ENCODE assay signal across 19 mouse cellular contexts in genomic region chr8:126877039-126877365, GRCm38 (mm10).
A peak's percentile ranks its signal among the peaks of the same experiment; 100 is the strongest.
DNase-seq lines count a peak whose midpoint lies in the region; ATAC-seq lines count a peak whose summit lies in the region.
"Had no signal": no experiment of that assay in that cellular context is flagged by ENCODE, and none has a peak within 500 bp of the region (broad histone marks: within the 10 kb centered on the region; RNA-seq: fewer than 3 reads in every experiment).

No protein-coding gene starts in this region.

- H3K27ac ChIP-seq in kidney, embryonic 14.5 days (ENCODE audit: low read depth, low read length), result no peak overlapping the region
- peak overlapping the region; percentile 57 for H3K27ac ChIP-seq in embryonic facial prominence, embryonic 10.5 days (replicated peaks)
- H3K27ac ChIP-seq in liver, embryonic 15.5 days (replicated peaks), result 0 out of 2 replicates have a peak overlapping the region, but pooled peaks have one; percentile 64
- H3K27ac ChIP-seq in midbrain, embryonic 11.5 days (ENCODE audit: low read depth, low read length), result no peak overlapping the region
- H3K27ac ChIP-seq: embryonic facial prominence, embryonic 13.5 days; heart, adult 2 months; lung, embryonic 15.5 days had no signal

- no peaks in the 10 kb centered on the region for H3K27me3 ChIP-seq in kidney, embryonic 14.5 days (ENCODE audit: control insufficient read depth, insufficient read depth, low read length)
- H3K27me3 ChIP-seq in embryonic facial prominence, embryonic 10.5 days (replicated peaks; ENCODE audit: low read depth, poor library complexity, severe bottlenecking), result no peaks in the 10 kb centered on the region
- H3K27me3 ChIP-seq in liver, embryonic 15.5 days, result no peaks in the 10 kb centered on the region
- H3K27me3 ChIP-seq in midbrain, embryonic 11.5 days (ENCODE audit: control insufficient read depth, insufficient read depth, low read length), result no peaks in the 10 kb centered on the region
- H3K27me3 ChIP-seq: embryonic facial prominence, embryonic 13.5 days; lung, embryonic 15.5 days had no signal

- no peaks in the 10 kb centered on the region for H3K9me3 ChIP-seq in kidney, embryonic 14.5 days (ENCODE audit: control insufficient read depth, low read length)
- 0 out of 2 replicates have a peak, but pooled peaks cover 3% of the 10 kb centered on the region for H3K9me3 ChIP-seq in embryonic facial prominence, embryonic 10.5 days
- no peaks in the 10 kb centered on the region for H3K9me3 ChIP-seq in liver, embryonic 15.5 days (replicated peaks)
- no peaks in the 10 kb centered on the region for H3K9me3 ChIP-seq in midbrain, embryonic 11.5 days (ENCODE audit: control insufficient read depth, low read length)
- H3K9me3 ChIP-seq: embryonic facial prominence, embryonic 13.5 days; lung, embryonic 15.5 days had no signal

- H3K4me2 ChIP-seq in kidney, embryonic 14.5 days (replicated peaks; ENCODE audit: low read depth, low read length), result no peak overlapping the region
- peak overlapping the region; percentile 14; the same call in 1 of the 2 replicates for H3K4me2 ChIP-seq in liver, embryonic 15.5 days
- H3K4me2 ChIP-seq in midbrain, embryonic 11.5 days, result no peak overlapping the region
- H3K4me2 ChIP-seq: embryonic facial prominence, embryonic 13.5 days; lung, embryonic 15.5 days had no signal

- ATAC-seq in kidney, embryonic 14.5 days (ENCODE audit: low FRiP score, low TSS enrichment), result no peak
- peak; percentile 11; the same call in 1 of the 2 replicates for ATAC-seq in liver, embryonic 15.5 days (ENCODE audit: insufficient read depth)
- no peak for ATAC-seq in midbrain, embryonic 11.5 days (ENCODE audit: low FRiP score)
- ATAC-seq: forebrain, embryonic 16.5 days; hindbrain, embryonic 16.5 days had no signal

- H3K4me1 ChIP-seq in kidney, embryonic 14.5 days (ENCODE audit: control insufficient read depth, insufficient read depth, low read length), result peaks cover 18% of the 10 kb centered on the region
- H3K4me1 ChIP-seq in embryonic facial prominence, embryonic 10.5 days, result peaks cover 42% of the 10 kb centered on the region
- peaks cover 16% of the 10 kb centered on the region; the same call in 1 of the 2 replicates for H3K4me1 ChIP-seq in liver, embryonic 15.5 days (replicated peaks)
- no peaks in the 10 kb centered on the region for H3K4me1 ChIP-seq in midbrain, embryonic 11.5 days (ENCODE audit: control insufficient read depth, insufficient read depth, low read length)

- DNase-seq in adrenal gland, postnatal 14 days, result peak; percentile 18
- DNase-seq in adrenal gland, postnatal 4 days (ENCODE audit: low spot score in 2 of 2), result no peak
- DNase-seq in kidney, postnatal 36 days, result no peak
- no peak for DNase-seq in embryonic facial prominence, embryonic 10.5 days (ENCODE audit: low spot score)
- DNase-seq in spleen, postnatal 36 days (ENCODE audit: low spot score in 2 of 2), result no peak
- no peak for DNase-seq in midbrain, embryonic 11.5 days (ENCODE audit: low spot score, missing footprints)
- DNase-seq: cerebellum, adult 11-12 months; heart, adult 2 months; heart, postnatal 14 days; midbrain, embryonic 14.5 days; retina, postnatal 1 day; right cerebral cortex, postnatal 4 days; thymus, postnatal 4 days had no signal

- 47% methylated on average over 9 of the region's 9 CpGs for WGBS in kidney, embryonic 14.5 days
- WGBS in embryonic facial prominence, embryonic 10.5 days, result 69% methylated on average over 9 of the region's 9 CpGs
- 76% methylated on average over 9 of the region's 9 CpGs for WGBS in liver, embryonic 15.5 days (ENCODE audit: insufficient replicate concordance)
- WGBS in midbrain, embryonic 11.5 days, result 86% methylated on average over 9 of the region's 9 CpGs

- H3K36me3 ChIP-seq in kidney, embryonic 14.5 days (ENCODE audit: control insufficient read depth, insufficient read depth, low read length), result no peaks in the 10 kb centered on the region
- no peaks in the 10 kb centered on the region for H3K36me3 ChIP-seq in embryonic facial prominence, embryonic 10.5 days (replicated peaks)
- H3K36me3 ChIP-seq in liver, embryonic 15.5 days (replicated peaks), result no peaks in the 10 kb centered on the region
- H3K36me3 ChIP-seq in midbrain, embryonic 11.5 days (ENCODE audit: control insufficient read depth, insufficient read depth, low read length), result no peaks in the 10 kb centered on the region
- H3K36me3 ChIP-seq: embryonic facial prominence, embryonic 13.5 days; lung, embryonic 15.5 days had no signal

- 0 out of 2 replicates have a peak overlapping the region, but pooled peaks have one; percentile 23 for H3K9ac ChIP-seq in kidney, embryonic 14.5 days (ENCODE audit: low read depth, low read length)
- H3K9ac ChIP-seq in liver, embryonic 15.5 days, result no peak overlapping the region
- H3K9ac ChIP-seq in midbrain, embryonic 11.5 days (ENCODE audit: low read length), result no peak overlapping the region
- H3K9ac ChIP-seq: embryonic facial prominence, embryonic 13.5 days; lung, embryonic 15.5 days had no signal

- H3K4me3 ChIP-seq in kidney, embryonic 14.5 days (ENCODE audit: low read length), result no peak overlapping the region
- H3K4me3 ChIP-seq in embryonic facial prominence, embryonic 10.5 days, result no peak overlapping the region
- no peak overlapping the region for H3K4me3 ChIP-seq in liver, embryonic 15.5 days (replicated peaks)
- H3K4me3 ChIP-seq in midbrain, embryonic 11.5 days (ENCODE audit: low read depth, low read length), result no peak overlapping the region
- H3K4me3 ChIP-seq: embryonic facial prominence, embryonic 13.5 days; heart, adult 2 months; lung, embryonic 15.5 days had no signal

Comparison
In these comparisons a context has a peak if more than half of its experiments do, and no peak if none do; other contexts are left out.
1. H3K27ac ChIP-seq: peak in embryonic facial prominence, embryonic 10.5 days (single experiment) and liver, embryonic 15.5 days (single experiment); none in kidney, embryonic 14.5 days (single experiment) and midbrain, embryonic 11.5 days (single experiment).